8 mouse cellular contexts compared by ENCODE assay signal in genomic region chr4:147406735-147407462, GRCm38 (mm10). TPM values are rescaled to one million over a fixed set of nuclear protein-coding genes. Genes with fewer than 3 reads are reported as not detected.
A peak's percentile ranks its signal among the peaks of the same experiment; 100 is the strongest.
DNase-seq lines count a peak whose midpoint lies in the region; ATAC-seq and TF ChIP-seq lines count a peak whose summit lies in the region.

No protein-coding gene starts in this region.

- no peaks in the 10 kb centered on the region for H3K79me2 ChIP-seq in heart, adult 2 months (replicated peaks; ENCODE audit: control insufficient read depth, insufficient read depth, low read length)

- DNase-seq in heart, adult 2 months: peak in 1 of 2 experiments; percentile 63
- DNase-seq in heart, adult 18-20 months: no peak
- DNase-seq in Patski (ENCODE audit: low read depth, low spot score): no peak
- no peak for DNase-seq in T-cell, adult 2 months (ENCODE audit: low spot score)

- no peaks in the 10 kb centered on the region for H3K4me1 ChIP-seq in heart, adult 2 months (ENCODE audit: control insufficient read depth, insufficient read depth, low read length)
- H3K4me1 ChIP-seq in embryonic fibroblast, embryonic 13.5 days (ENCODE audit: control insufficient read depth, insufficient read depth, low read length): no peaks in the 10 kb centered on the region
- no peaks in the 10 kb centered on the region for H3K4me1 ChIP-seq in intestine, postnatal 0 days (replicated peaks; ENCODE audit: control insufficient read depth, insufficient read depth, low read length)
- H3K4me1 ChIP-seq in midbrain, embryonic 15.5 days: no peaks in the 10 kb centered on the region

- in situ Hi-C loops in Patski (cut with MboI; ENCODE audit: low pct_unique_long_range_greater_than_20kb): loop anchor here (25.0 kb wide), 1 partner anchor 430 kb away; the partner anchor contains the start of gene Zfp933

- H3K4me3 ChIP-seq in heart, adult 2 months: peak overlapping the region; percentile 41
- H3K4me3 ChIP-seq in embryonic fibroblast, embryonic 13.5 days (ENCODE audit: insufficient read depth, low read length): peak overlapping the region; percentile 55
- peak overlapping the region; percentile 41 for H3K4me3 ChIP-seq in intestine, postnatal 0 days (ENCODE audit: low read depth, low read length)
- peak overlapping the region; percentile 49 for H3K4me3 ChIP-seq in midbrain, embryonic 15.5 days

- TF ChIP-seq CTCF in heart, adult 2 months (IDR thresholded peaks at IDR 0.05): peak; percentile 40
- TF ChIP-seq CTCF in Patski (IDR thresholded peaks at IDR 0.05): no peak
- peak; percentile 18; the same call in 1 of the 2 replicates for TF ChIP-seq CTCF in embryonic fibroblast, embryonic 13.5 days (IDR thresholded peaks at IDR 0.05; ENCODE audit: borderline replicate concordance, insufficient read depth, low read length)
- peak; percentile 48 for TF ChIP-seq CTCF in intestine, postnatal 0 days (IDR thresholded peaks at IDR 0.05; ENCODE audit: low read depth)

- H3K36me3 ChIP-seq in heart, adult 2 months (ENCODE audit: control insufficient read depth, insufficient read depth, low read length): no peaks in the 10 kb centered on the region
- no peaks in the 10 kb centered on the region for H3K36me3 ChIP-seq in intestine, postnatal 0 days (ENCODE audit: control insufficient read depth, insufficient read depth)
- peaks cover 14% of the 10 kb centered on the region for H3K36me3 ChIP-seq in midbrain, embryonic 15.5 days (replicated peaks)

- peak overlapping the region; percentile 88 for H3K9ac ChIP-seq in heart, adult 2 months (ENCODE audit: low read depth, low read length)
- peak overlapping the region; percentile 45; the same call in 1 of the 2 replicates for H3K9ac ChIP-seq in intestine, postnatal 0 days (ENCODE audit: low read depth, low read length)
- peak overlapping the region; percentile 52 for H3K9ac ChIP-seq in midbrain, embryonic 15.5 days

- peak; percentile 68 for ATAC-seq in Patski
- ATAC-seq in intestine, postnatal 0 days: peak; percentile 72
- ATAC-seq in midbrain, embryonic 15.5 days (replicated peaks): peak; percentile 97
- no peak for ATAC-seq in monocyte, adult 5-6 weeks (replicated peaks; ENCODE audit: insufficient number of reproducible peaks, low FRiP score, low TSS enrichment, poor library complexity, severe bottlenecking)

- H3K4me2 ChIP-seq in intestine, postnatal 0 days (replicated peaks; ENCODE audit: low read depth): peak overlapping the region; percentile 71
- H3K4me2 ChIP-seq in midbrain, embryonic 15.5 days: peak overlapping the region; percentile 65

- peak overlapping the region; percentile 29; the same call in 1 of the 2 replicates for H3K27ac ChIP-seq in heart, adult 2 months
- no peak overlapping the region for H3K27ac ChIP-seq in embryonic fibroblast, embryonic 13.5 days (ENCODE audit: insufficient read depth, low read length)
- no peak overlapping the region for H3K27ac ChIP-seq in intestine, postnatal 0 days (ENCODE audit: low read depth, low read length)
- H3K27ac ChIP-seq in midbrain, embryonic 15.5 days: peak overlapping the region; percentile 68

- WGBS in heart, adult 2 months: under 1% methylated on average over 53 of the region's 75 CpGs
- WGBS in intestine, postnatal 0 days: 1% methylated on average over 35 of the region's 75 CpGs
- WGBS in midbrain, embryonic 15.5 days: under 1% methylated on average over 44 of the region's 75 CpGs

- peaks cover 23% of the 10 kb centered on the region for H3K9me3 ChIP-seq in intestine, postnatal 0 days (ENCODE audit: control insufficient read depth)
- peaks cover 45% of the 10 kb centered on the region for H3K9me3 ChIP-seq in midbrain, embryonic 15.5 days

- POLR2A ChIA-PET in Patski (lab: Charles Lee): no interaction called here

- CTCF ChIA-PET in Patski (lab: Charles Lee): no interaction called here

- TF ChIP-seq POLR2A in heart, adult 2 months (IDR thresholded peaks at IDR 0.05; ENCODE audit: insufficient read depth, low read depth, low read length): no peak
- peak; percentile 49; the same call in 1 of the 2 replicates for TF ChIP-seq POLR2A in embryonic fibroblast, embryonic 13.5 days (IDR thresholded peaks at IDR 0.05; ENCODE audit: low read depth, low read length)

- no peak for TF ChIP-seq EP300 in heart, adult 2 months (IDR thresholded peaks at IDR 0.05; ENCODE audit: insufficient read depth, low read depth, low read length)

- H3K27me3 ChIP-seq in heart, adult 2 months (ENCODE audit: control insufficient read depth, insufficient read depth, low read length): no peaks in the 10 kb centered on the region
- H3K27me3 ChIP-seq in Patski: no peaks in the 10 kb centered on the region
- H3K27me3 ChIP-seq in intestine, postnatal 0 days (replicated peaks; ENCODE audit: control insufficient read depth, insufficient read depth, low read length): no peaks in the 10 kb centered on the region
- H3K27me3 ChIP-seq in midbrain, embryonic 15.5 days (replicated peaks): no peaks in the 10 kb centered on the region

- intact Hi-C loops in heart, adult 2 months (cut with DNase I): no loop called here

RNA-seq across cellular contexts. Expression of gene Zfp978, which starts 45.8 kb away (rescaled TPM):
- total RNA-seq in heart, adult 2 months (2021): under 1 TPM; 0.27 to 0.42 TPM
- not detected in 2 replicates for polyA plus RNA-seq in heart, adult 2 months (2012; rRNA removed)
- total RNA-seq in heart, adult 18-20 months (2021): 1 to 10 TPM in 1 of 2 experiments, under 1 TPM in 1; 0.22 to 1.0 TPM
- 0.17 TPM for polyA plus RNA-seq in Patski (2021)
- polyA plus RNA-seq in embryonic fibroblast, embryonic 13.5 days (2011; ENCODE audit: insufficient read length, low read depth, missing spikeins): not detected in 2 replicates
- not detected in 2 replicates for polyA plus RNA-seq in intestine, postnatal 0 days (2015; fragmentation: Nextera tagmentation; extraction: Ambion mirVana)
- not detected in 2 replicates for polyA plus RNA-seq in midbrain, embryonic 15.5 days (2015; fragmentation: Nextera tagmentation; extraction: Ambion mirVana)
- not detected in 3 replicates for total RNA-seq in monocyte, adult 5-6 weeks (2017)

Comparison
In these comparisons a context has a peak if more than half of its experiments do, and no peak if none do; other contexts are left out.
1. H3K27ac ChIP-seq: peak in heart, adult 2 months (single experiment) and midbrain, embryonic 15.5 days (single experiment); none in embryonic fibroblast, embryonic 13.5 days (single experiment) and intestine, postnatal 0 days (single experiment).
2. Peak in every context shown above with its lines, with median percentiles within 50 percentile points of each other: H3K4me3 ChIP-seq and H3K9ac ChIP-seq.